Mouse (Mus musculus) ES-Bruce4 (cell line): ENCODE results near the gene Zpr1. TPM values are rescaled to one million over a fixed set of nuclear protein-coding genes. Genes with fewer than 3 reads are reported as not detected.

Source experiments
- H3K27ac ChIP-seq: 2 replicates; pipeline ENCODE4 v1.5.1; 2012; ENCODE audit warnings: low read length, inconsistent platforms; ENCODE audit not compliant: insufficient read depth
- H3K27me3 ChIP-seq: 2 replicates; pipeline ENCODE4 v1.6.1; 2012; ENCODE audit warnings: mild to moderate bottlenecking, low read length, inconsistent platforms; ENCODE audit not compliant: control insufficient read depth, poor library complexity, insufficient read depth, severe bottlenecking
- H3K36me3 ChIP-seq: 2 replicates; pipeline ENCODE4 v1.6.1; 2012; ENCODE audit warnings: inconsistent platforms, mild to moderate bottlenecking, low read length, moderate library complexity; ENCODE audit not compliant: control insufficient read depth, poor library complexity, insufficient read depth, severe bottlenecking
- H3K4me1 ChIP-seq: one replicate; pipeline ENCODE4 v1.8.1; 2011; ENCODE audit warnings: low read length; ENCODE audit not compliant: control insufficient read depth, insufficient read depth
- H3K4me3 ChIP-seq: 2 replicates; pipeline ENCODE4 v1.5.1; 2011; ENCODE audit warnings: low read depth, mild to moderate bottlenecking, low read length
- H3K9ac ChIP-seq: 2 replicates; pipeline ENCODE4 v1.6.1; 2012; ENCODE audit warnings: low read depth, mild to moderate bottlenecking, inconsistent platforms; ENCODE audit not compliant: poor library complexity, severe bottlenecking
- H3K9me3 ChIP-seq: replicated peaks from 2 replicates; pipeline ENCODE4 v1.6.1; 2012; ENCODE audit warnings: mild to moderate bottlenecking, low read length, inconsistent platforms; ENCODE audit not compliant: control insufficient read depth, poor library complexity, insufficient read depth, severe bottlenecking
- CTCF ChIP-seq: IDR thresholded peaks from one replicate; pipeline ENCODE4 v1.8.1; 2011; ENCODE audit warnings: low read depth, low read length
- EP300 ChIP-seq: IDR thresholded peaks from 2 replicates; pipeline ENCODE4 v1.6.1; 2011; ENCODE audit warnings: low read depth, low read length; ENCODE audit not compliant: insufficient read depth
- POLR2A ChIP-seq: IDR thresholded peaks from one replicate; pipeline ENCODE4 v1.8.1; 2011; ENCODE audit warnings: low read length; ENCODE audit not compliant: insufficient read depth
- polyA plus RNA-seq: library from polyadenylated mRNA; stranded (reverse); fragments of >200 nt; gene quantifications from 2 replicates; pipeline ENCODE4 v1.2.4, GENCODE M21; 2011; ENCODE audit warnings: low read depth; ENCODE audit not compliant: missing spikeins, insufficient read depth, insufficient read length

Gene Zpr1
- polyA plus RNA-seq, 1 experiment = 69.0 TPM

DNA sequence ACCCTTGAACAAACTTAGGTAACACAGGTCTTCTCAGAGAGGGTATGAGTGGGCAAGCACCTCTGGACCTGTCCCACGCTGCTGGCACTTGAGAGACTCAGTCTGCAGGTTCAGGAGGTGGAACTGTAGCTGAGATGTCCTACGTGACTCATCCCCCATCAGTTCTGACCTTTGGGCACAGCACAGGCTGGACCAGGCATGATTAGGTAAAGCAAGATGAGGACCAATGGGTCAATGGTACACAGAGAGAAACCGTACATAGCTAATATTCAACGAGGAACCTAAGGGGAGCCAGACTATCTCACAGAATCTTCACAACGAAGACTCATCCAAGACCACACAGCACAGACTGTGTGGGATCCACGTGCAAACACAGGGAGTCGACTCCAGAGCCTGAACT, 34.0 kb upstream of the Zpr1 start:
- Histone ChIP-seq H3K4me3 (no peak overlapping the region), H3K36me3 (no peaks in the 10 kb centered on the region), H3K27ac (no peak overlapping the region), H3K27me3 (no peaks in the 10 kb centered on the region), H3K9me3 (no peaks in the 10 kb centered on the region), H3K4me1 (no peaks in the 10 kb centered on the region), H3K9ac (no peak overlapping the region)
- TF ChIP-seq EP300 (no peak), POLR2A (no peak), CTCF (no peak)

DNA sequence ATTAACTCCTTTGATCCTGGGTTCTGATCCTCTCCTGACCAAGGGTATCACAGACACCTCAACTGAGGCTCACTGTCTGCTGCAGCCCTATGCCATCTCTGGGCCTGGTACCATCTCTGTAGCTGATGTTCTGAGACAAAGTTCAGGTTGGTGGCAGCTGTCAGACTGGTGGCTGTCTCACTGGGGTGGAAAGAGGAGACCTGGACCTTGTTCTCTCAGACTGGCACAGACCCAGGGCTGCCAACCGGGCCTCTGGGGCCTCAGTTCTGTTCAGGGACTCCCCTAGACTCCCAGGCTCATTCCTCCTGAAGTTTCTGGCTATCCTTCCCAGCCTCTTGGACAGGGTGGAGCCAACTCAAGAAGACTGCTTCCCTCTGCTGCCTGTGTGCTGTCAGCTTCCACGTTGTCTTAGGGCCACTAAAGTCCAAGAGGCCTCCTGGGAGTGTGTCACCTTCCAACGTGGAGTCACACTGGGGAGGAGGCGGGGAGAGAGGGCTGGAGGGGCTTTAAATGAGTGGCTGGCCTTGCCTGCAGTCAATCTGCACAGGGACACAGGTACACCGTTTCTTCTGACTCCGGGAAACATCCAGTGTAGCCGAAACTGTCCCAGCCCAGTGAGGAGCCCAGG, 32.2 kb upstream of the Zpr1 start, which contains the start of gene Apoa4:
Gene Apoa4, plus strand, starts transcription at position 171 of the 628 bp plus-strand sequence.
- Histone ChIP-seq H3K27ac (no peak within 1 kb of the TSS), H3K36me3 (no peaks in the 10 kb centered on the region), H3K4me1 (no peaks in the 10 kb centered on the region), H3K9me3 (no peaks in the 10 kb centered on the region), H3K9ac (no peak within 1 kb of the TSS), H3K4me3 (no peak within 1 kb of the TSS), H3K27me3 (no peaks in the 10 kb centered on the region)
- no peak for TF ChIP-seq CTCF
- no peak for TF ChIP-seq EP300
- TF ChIP-seq POLR2A = no peak

DNA sequence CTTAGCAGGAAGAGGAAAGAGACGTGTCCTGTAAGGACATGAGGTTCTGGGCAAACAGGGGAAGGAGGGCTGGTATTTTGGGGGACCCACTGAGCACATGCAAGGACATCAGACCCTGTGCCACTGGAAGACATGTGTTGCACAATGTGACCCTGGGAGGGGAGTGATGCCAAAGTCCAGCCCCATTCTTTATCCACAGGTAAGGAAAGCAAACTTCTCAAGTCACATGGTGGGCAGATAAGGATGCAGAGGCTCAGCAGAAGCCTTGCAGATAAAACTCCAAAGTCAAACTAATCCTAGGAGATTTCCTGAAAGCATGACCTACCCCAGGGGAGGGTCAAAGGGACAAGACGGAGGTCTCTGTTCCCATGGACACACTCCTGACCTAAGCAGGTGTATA, 31.0 kb upstream of the Zpr1 start:
- Histone ChIP-seq H3K9ac (no peak overlapping the region), H3K27me3 (no peaks in the 10 kb centered on the region), H3K27ac (no peak overlapping the region), H3K9me3 (no peaks in the 10 kb centered on the region), H3K4me1 (no peaks in the 10 kb centered on the region), H3K36me3 (no peaks in the 10 kb centered on the region), H3K4me3 (no peak overlapping the region)
- no peak for TF ChIP-seq CTCF
- no peak for TF ChIP-seq EP300

DNA sequence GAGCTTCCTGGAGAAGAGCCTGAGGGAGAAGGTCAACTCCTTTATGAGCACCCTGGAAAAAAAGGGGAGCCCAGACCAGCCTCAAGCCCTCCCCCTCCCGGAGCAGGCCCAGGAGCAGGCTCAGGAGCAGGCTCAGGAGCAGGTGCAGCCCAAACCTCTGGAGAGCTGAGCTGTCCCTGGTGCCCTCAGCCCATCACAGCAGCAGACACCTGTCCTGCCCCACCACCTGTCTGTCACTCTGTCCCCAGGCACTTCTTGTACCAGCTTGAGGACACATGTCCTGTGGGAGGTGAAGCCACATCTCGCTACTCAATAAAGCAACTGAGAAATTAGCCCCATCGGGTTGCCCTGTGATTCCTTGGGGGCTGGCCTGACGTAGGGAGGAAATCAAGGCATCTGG, 29.7 kb upstream of the Zpr1 start:
- H3K9me3 ChIP-seq = no peaks in the 10 kb centered on the region
- no peaks in the 10 kb centered on the region for H3K27me3 ChIP-seq
- TF ChIP-seq EP300 (no peak), POLR2A (no peak), CTCF (no peak)
- no peak overlapping the region for H3K27ac ChIP-seq
- H3K4me1 ChIP-seq = no peaks in the 10 kb centered on the region
- no peak overlapping the region for H3K9ac ChIP-seq
- H3K36me3 ChIP-seq = no peaks in the 10 kb centered on the region
- no peak overlapping the region for H3K4me3 ChIP-seq

DNA sequence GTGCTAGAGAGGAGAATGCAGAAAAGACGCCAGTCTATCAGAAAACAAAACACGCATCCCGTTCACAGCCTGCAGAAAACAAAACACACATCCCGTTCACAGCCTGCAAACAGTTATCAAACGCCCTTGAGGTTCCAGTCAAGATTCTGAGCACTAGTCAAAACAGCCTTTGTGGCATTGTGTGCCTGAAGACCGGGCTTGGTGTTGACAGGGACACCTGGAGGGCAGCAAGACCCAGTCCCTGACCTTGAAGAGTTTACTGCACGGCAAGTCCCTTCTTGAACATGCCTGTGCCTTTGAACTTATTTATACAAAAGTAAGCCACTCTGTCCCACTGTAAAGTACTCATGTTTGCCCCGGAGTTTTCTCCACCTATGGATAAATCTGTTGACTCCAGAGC, 29.3 kb upstream of the Zpr1 start:
- H3K9me3 ChIP-seq = no peaks in the 10 kb centered on the region
- no peak overlapping the region for H3K9ac ChIP-seq
- H3K27me3 ChIP-seq = no peaks in the 10 kb centered on the region
- no peak overlapping the region for H3K27ac ChIP-seq
- TF ChIP-seq EP300 (no peak), POLR2A (no peak), CTCF (no peak)
- H3K36me3 ChIP-seq = no peaks in the 10 kb centered on the region
- no peaks in the 10 kb centered on the region for H3K4me1 ChIP-seq
- H3K4me3 ChIP-seq = no peak overlapping the region

DNA sequence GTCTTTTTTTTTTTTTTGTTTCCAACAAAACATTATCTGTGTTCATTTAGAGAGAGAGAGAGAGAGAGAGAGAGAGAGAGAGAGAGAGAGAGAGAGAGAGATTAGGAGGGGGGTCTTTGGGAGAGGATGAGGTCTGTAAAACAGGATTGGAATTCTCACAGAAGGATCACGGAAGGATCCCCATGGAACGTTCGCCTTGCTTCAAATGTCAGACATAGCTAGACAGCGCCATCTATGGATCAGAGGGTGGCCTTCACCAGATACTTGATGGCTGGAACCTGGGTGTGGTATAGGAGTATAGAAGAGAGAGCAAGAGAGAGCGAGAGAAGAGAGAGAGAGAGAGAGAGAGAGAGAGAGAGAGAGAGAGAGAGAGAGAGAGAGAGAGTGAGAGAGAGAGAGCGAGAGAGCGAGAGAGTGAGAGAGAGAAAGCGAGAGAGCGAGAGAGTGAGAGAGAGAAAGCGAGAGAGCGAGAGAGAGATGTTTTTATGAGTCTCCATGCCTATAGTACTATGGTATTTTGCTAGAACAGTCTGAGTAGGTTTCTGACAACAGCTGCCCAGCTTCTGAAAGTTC, 26.0 kb upstream of the Zpr1 start:
- Histone ChIP-seq H3K4me1 (no peaks in the 10 kb centered on the region), H3K4me3 (no peak overlapping the region), H3K9ac (no peak overlapping the region)

More for the DNA sequence above, 26.0 kb upstream of the Zpr1 start:
- no peaks in the 10 kb centered on the region for H3K9me3 ChIP-seq
- H3K36me3 ChIP-seq = no peaks in the 10 kb centered on the region
- H3K27me3 ChIP-seq = no peaks in the 10 kb centered on the region
- H3K27ac ChIP-seq = no peak overlapping the region
- TF ChIP-seq EP300 (no peak), CTCF (peak; percentile 54)
